ENCODE assay signal across 9 mouse cellular contexts in the genomic region with DNA sequence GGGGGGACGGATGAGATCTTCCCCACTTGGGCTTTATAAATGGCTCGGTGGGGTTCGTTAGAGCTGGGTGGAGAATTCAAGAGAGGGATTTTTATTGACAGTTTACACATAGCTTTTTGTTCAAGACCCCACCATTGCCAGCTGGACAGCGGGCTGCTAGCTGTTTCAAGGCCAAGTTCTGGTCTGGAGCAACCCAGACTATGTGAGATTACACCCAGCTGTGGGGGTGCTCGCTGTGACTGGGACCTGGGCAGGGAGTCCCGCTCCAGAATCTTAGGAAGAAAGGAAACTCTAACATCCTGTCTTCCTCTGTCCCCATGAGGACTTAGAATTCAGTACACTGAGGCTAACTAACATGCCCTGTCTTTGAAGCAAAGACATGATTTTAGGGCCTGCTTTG.
"Had no signal": no experiment of that assay in that cellular context is flagged by ENCODE, and none has a peak within 500 bp of the region (broad histone marks: within the 10 kb centered on the region; RNA-seq: fewer than 3 reads in every experiment).

No protein-coding gene starts in this region.

- H3K9ac ChIP-seq: limb, embryonic 15.5 days; liver, embryonic 12.5 days; lung, embryonic 15.5 days; midbrain, embryonic 13.5 days had no signal

- H3K4me3 ChIP-seq: limb, embryonic 15.5 days; liver, embryonic 12.5 days; lung, embryonic 15.5 days; midbrain, embryonic 13.5 days had no signal

- H3K4me2 ChIP-seq: limb, embryonic 15.5 days; liver, embryonic 12.5 days; lung, embryonic 15.5 days; midbrain, embryonic 13.5 days had no signal

- H3K27me3 ChIP-seq: limb, embryonic 15.5 days; liver, embryonic 12.5 days; lung, embryonic 15.5 days; midbrain, embryonic 13.5 days had no signal

- H3K36me3 ChIP-seq: limb, embryonic 15.5 days; liver, embryonic 12.5 days; lung, embryonic 15.5 days; midbrain, embryonic 13.5 days had no signal

- DNase-seq: kidney, adult 18-20 months; kidney, postnatal 14 days; left cerebral cortex, postnatal 4 days; thymus, postnatal 4 days had no signal

- H3K4me1 ChIP-seq: liver, embryonic 12.5 days; lung, embryonic 15.5 days; midbrain, embryonic 13.5 days had no signal

- H3K27ac ChIP-seq: limb, embryonic 15.5 days; liver, embryonic 12.5 days; lung, embryonic 15.5 days; midbrain, embryonic 13.5 days; stomach, postnatal 0 days had no signal

- H3K9me3 ChIP-seq: limb, embryonic 15.5 days; liver, embryonic 12.5 days; lung, embryonic 15.5 days; midbrain, embryonic 13.5 days had no signal

- ATAC-seq: liver, embryonic 12.5 days; midbrain, embryonic 13.5 days had no signal
